Mouse (Mus musculus) mesoderm, embryonic 11.5 days (tissue): ENCODE results near the gene Col8a1.

Source experiments
- DNase-seq: peaks from one replicate; pipeline ENCODE4 v3.0.0-alpha.2; 2012; ENCODE audit warnings: low read depth, low spot score

Col8a1 gene

GRCm38 (mm10) chr16:57672251-57672650 lies 82.3 kb downstream of the Col8a1 start:
- no peak for DNase-seq

- DNase-seq: no peak
Observed at GRCm38 (mm10) chr16:57671637-57672036, 82.9 kb downstream of the Col8a1 start.

GRCm38 (mm10) chr16:57669348-57669747 lies 85.2 kb downstream of the Col8a1 start:
- peak; percentile 70 for DNase-seq

- no peak for DNase-seq
Observed at GRCm38 (mm10) chr16:57662661-57663060, 91.9 kb downstream of the Col8a1 start.

- DNase-seq: no peak
Observed at GRCm38 (mm10) chr16:57649888-57650287, 104.6 kb downstream of the Col8a1 start.

- peak; percentile 30 for DNase-seq
Observed at GRCm38 (mm10) chr16:57641346-57641885, 113.1 kb downstream of the Col8a1 start.

- no peak for DNase-seq
Observed at GRCm38 (mm10) chr16:57634766-57635165, 119.8 kb downstream of the Col8a1 start.

GRCm38 (mm10) chr16:57634191-57634590 lies 120.3 kb downstream of the Col8a1 start:
- DNase-seq: peak; percentile 80

GRCm38 (mm10) chr16:57611768-57612167 lies 142.8 kb downstream of the Col8a1 start:
- peak; percentile 70 for DNase-seq

GRCm38 (mm10) chr16:57606444-57607227 lies 147.9 kb downstream of the Col8a1 start, which contains the start of gene Cmss1:
Gene Cmss1 (minus strand): TSS chr16:57606864.
- DNase-seq: peak; percentile 92

GRCm38 (mm10) chr16:57601031-57601430 lies 153.5 kb downstream of the Col8a1 start:
- DNase-seq: no peak

GRCm38 (mm10) chr16:57597295-57597957 lies 157.1 kb downstream of the Col8a1 start:
- no peak for DNase-seq

GRCm38 (mm10) chr16:57593422-57594157 lies 160.9 kb downstream of the Col8a1 start:
- DNase-seq: peak; percentile 70

- DNase-seq: no peak
Observed at GRCm38 (mm10) chr16:57585201-57585600, 169.3 kb downstream of the Col8a1 start.

- no peak for DNase-seq
Observed at GRCm38 (mm10) chr16:57582008-57582407, 172.5 kb downstream of the Col8a1 start.

GRCm38 (mm10) chr16:57580041-57580440 lies 174.5 kb downstream of the Col8a1 start:
- no peak for DNase-seq

- no peak for DNase-seq
Observed at GRCm38 (mm10) chr16:57577519-57577918, 177.0 kb downstream of the Col8a1 start.

GRCm38 (mm10) chr16:57575764-57576388 lies 178.7 kb downstream of the Col8a1 start:
- no peak for DNase-seq
